Mouse (Mus musculus) kidney, adult 2 months (tissue): Measurements from ENCODE around the gene Rsrp1.

ENCODE experiments used
- CTCF ChIP-seq: fragments of 200-500 bp; conservative IDR thresholded peaks from 2 replicates; pipeline ENCODE4 v1.5.1; 2011; ENCODE audit warnings: low read depth, mild to moderate bottlenecking, control low read depth, low read length, moderate library complexity, mixed read lengths; ENCODE audit not compliant: insufficient read depth, insufficient read length
- POLR2A ChIP-seq: fragments of 200-500 bp; IDR thresholded peaks from one replicate; pipeline ENCODE4 v1.6.1; 2011; ENCODE audit warnings: low read depth, low read length, control low read depth

GRCm38 (mm10) chr4:134883808-134884207 lies 39.6 kb upstream of the Rsrp1 start:
- no peak for TF ChIP-seq CTCF
- TF ChIP-seq POLR2A: no peak
